7 mouse cellular contexts compared by ENCODE assay signal in genomic region chr5:138116255-138117198, GRCm38 (mm10). TPM values are rescaled to one million over a fixed set of nuclear protein-coding genes. Genes with fewer than 3 reads are reported as not detected.
DNase-seq lines count a peak whose midpoint lies in the region; ATAC-seq lines count a peak whose summit lies in the region.

Gene Zscan21 (plus strand): TSS chr5:138116903.

- peak within 1 kb of the TSS; percentile 94 for H3K27ac ChIP-seq in intestine, embryonic 15.5 days
- peak within 1 kb of the TSS; percentile 92 for H3K27ac ChIP-seq in midbrain, embryonic 10.5 days (replicated peaks)

- DNase-seq in adrenal gland, adult 2 months: peak; percentile 95
- peak; percentile 82 for DNase-seq in embryo, embryonic 11.5 days (ENCODE audit: low read depth, low spot score)
- peak; percentile 84 to 85 for DNase-seq in gastrocnemius, postnatal 36 days
- peak; percentile 88 to 93 for DNase-seq in left cerebral cortex, postnatal 25 days (ENCODE audit: low spot score in 2 of 2)
- DNase-seq in midbrain, embryonic 10.5 days (ENCODE audit: low spot score): peak; percentile 91
- peak; percentile 84 for DNase-seq in right cerebral cortex, postnatal 4 days

- 0 out of 2 replicates have a peak, but pooled peaks cover 4% of the 10 kb centered on the region for H3K4me1 ChIP-seq in intestine, embryonic 15.5 days (replicated peaks)
- peaks cover 16% of the 10 kb centered on the region for H3K4me1 ChIP-seq in midbrain, embryonic 10.5 days

- no peaks in the 10 kb centered on the region for H3K27me3 ChIP-seq in intestine, embryonic 15.5 days (replicated peaks)
- H3K27me3 ChIP-seq in midbrain, embryonic 10.5 days (ENCODE audit: low read depth, poor library complexity, severe bottlenecking): no peaks in the 10 kb centered on the region

- peak; percentile 98 for ATAC-seq in intestine, embryonic 15.5 days

- H3K4me2 ChIP-seq in intestine, embryonic 15.5 days (replicated peaks): peak within 1 kb of the TSS; percentile 62

- WGBS in intestine, embryonic 15.5 days: 5% methylated on average over 38 of the region's 38 CpGs
- whole genome bisulfite sequencing in midbrain, embryonic 10.5 days: 7% methylated on average over 38 of the region's 38 CpGs

- intact Hi-C loops in gastrocnemius, postnatal 36 days (cut with DNase I): loop anchor here (2.0 kb wide), 1 partner anchor 44 kb away; the partner anchor contains the start of gene Cops6
- intact Hi-C loops in left cerebral cortex, postnatal 25 days (cut with DNase I): loop anchor here (1.0 kb wide), 1 partner anchor 39 kb away; the partner anchor contains the start of gene Zfp113

- peak within 1 kb of the TSS; percentile 68 for H3K4me3 ChIP-seq in intestine, embryonic 15.5 days (replicated peaks)
- H3K4me3 ChIP-seq in midbrain, embryonic 10.5 days: peak within 1 kb of the TSS; percentile 72

- 0 out of 2 replicates have a peak, but pooled peaks cover 2% of the 10 kb centered on the region for H3K36me3 ChIP-seq in intestine, embryonic 15.5 days
- peaks cover 24% of the 10 kb centered on the region for H3K36me3 ChIP-seq in midbrain, embryonic 10.5 days

- peak within 1 kb of the TSS; percentile 71 for H3K9ac ChIP-seq in intestine, embryonic 15.5 days

- no peaks in the 10 kb centered on the region for H3K9me3 ChIP-seq in intestine, embryonic 15.5 days
- no peaks in the 10 kb centered on the region for H3K9me3 ChIP-seq in midbrain, embryonic 10.5 days (replicated peaks)

RNA-seq across cellular contexts. Expression of gene Zscan21, which starts in this region (rescaled TPM):
- 10 to 100 TPM; 14.8 to 16.7 TPM for total RNA-seq in adrenal gland, adult 2 months (2021)
- 4.0 and 5.3 TPM in 2 replicates for polyA plus RNA-seq in adrenal gland, adult 2 months (2012; rRNA removed)
- 10 to 100 TPM; 10.1 to 12.8 TPM for total RNA-seq in gastrocnemius, postnatal 36 days (2021)
- 43.3 and 45.9 TPM in 2 replicates for polyA plus RNA-seq in intestine, embryonic 15.5 days (2015; fragmentation: Nextera tagmentation; extraction: Ambion mirVana)
- total RNA-seq in left cerebral cortex, postnatal 25 days (2021): 10 to 100 TPM; 16.4 to 16.6 TPM
- 105 and 114 TPM in 2 replicates for polyA plus RNA-seq in midbrain, embryonic 10.5 days (2016; fragmentation: Nextera tagmentation; extraction: Ambion mirVana)

Comparison
In these comparisons a context has a peak if more than half of its experiments do, and no peak if none do; other contexts are left out.
1. Peak in every context shown above with its lines: DNase-seq, ATAC-seq, H3K4me3 ChIP-seq and H3K27ac ChIP-seq.